Mouse (Mus musculus) ovary, postnatal 36 days (tissue): ENCODE measurements around the gene Pdzd2.

Experiments
- DNase-seq: peaks from one replicate; pipeline ENCODE4 v3.0.0; 2022; ENCODE audit warnings: low spot score, mixed read lengths

The Pdzd2 gene

DNA sequence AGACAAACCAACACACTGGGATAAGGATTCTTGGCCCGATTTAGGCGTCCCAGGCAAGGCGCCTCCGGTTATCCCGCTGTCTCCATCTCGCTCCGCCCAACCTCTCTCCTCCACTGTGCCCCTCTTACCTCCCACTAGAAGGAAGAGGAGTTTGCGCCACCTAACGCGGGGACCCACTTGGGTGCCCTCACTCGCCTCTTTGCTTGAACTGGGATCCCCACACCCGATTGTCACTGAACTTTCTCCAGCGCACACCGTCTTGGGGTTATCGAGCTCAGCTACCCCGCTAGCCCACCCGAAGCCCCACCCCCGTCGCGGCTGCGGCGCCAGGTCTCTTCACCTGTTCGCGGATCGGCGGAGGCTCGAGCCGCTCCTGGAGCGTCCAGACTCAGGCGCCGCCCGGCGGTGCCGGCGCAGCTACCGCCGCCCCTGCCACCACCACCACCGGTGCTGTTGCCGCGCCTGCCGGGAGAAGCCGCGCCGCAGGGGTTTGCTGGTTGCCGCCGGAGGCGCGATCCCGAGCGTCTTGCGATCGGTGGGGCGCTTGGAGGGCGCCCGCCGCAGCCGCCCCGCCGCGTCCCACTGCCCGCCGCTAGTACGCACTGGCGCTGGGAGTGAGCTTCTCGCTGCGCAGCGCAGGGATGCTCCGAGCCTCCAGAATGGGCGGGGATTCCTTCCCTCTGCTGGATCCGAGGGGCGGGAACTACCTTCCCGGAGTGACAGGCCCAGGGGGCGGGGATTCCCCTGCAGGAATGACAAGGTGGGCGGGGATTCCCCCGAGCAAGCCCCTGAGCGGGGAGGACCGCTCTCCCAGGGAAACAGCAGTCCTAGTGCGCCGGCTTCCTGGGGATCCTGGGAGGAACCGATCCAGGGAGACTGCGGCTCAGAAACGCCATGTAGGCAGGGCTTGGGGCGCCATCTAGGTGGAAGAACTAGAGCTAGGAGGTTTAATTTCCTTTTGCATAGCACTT is at the start of gene Pdzd2:
Gene Pdzd2 (minus strand): TSS at position 648 of the 971 bp plus-strand sequence.
- DNase-seq, result peak; percentile 95

DNA sequence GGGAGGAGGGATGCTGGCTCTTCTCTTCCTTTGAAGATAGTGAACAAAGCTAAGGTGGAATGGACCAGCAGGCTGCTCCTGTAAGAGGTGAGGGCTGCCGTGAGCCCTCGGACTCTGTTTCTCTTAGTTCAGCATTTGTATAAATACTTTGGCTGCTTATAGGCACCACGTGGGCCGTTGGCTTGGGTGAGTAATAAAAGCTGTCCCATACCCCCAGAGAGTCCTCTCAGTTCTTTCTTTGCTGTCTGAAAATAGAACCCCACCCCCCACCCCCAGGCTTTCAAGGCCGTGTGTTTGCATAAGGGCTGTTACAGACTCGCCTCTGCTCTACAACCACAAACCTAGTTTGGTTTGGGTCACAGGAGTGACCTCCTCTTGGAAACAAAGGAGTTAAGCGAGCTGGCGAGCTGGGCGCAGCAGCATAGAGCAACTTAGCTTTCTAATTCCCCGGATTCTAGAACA is 49.7 kb upstream of the Pdzd2 start:
- no peak for DNase-seq

DNA sequence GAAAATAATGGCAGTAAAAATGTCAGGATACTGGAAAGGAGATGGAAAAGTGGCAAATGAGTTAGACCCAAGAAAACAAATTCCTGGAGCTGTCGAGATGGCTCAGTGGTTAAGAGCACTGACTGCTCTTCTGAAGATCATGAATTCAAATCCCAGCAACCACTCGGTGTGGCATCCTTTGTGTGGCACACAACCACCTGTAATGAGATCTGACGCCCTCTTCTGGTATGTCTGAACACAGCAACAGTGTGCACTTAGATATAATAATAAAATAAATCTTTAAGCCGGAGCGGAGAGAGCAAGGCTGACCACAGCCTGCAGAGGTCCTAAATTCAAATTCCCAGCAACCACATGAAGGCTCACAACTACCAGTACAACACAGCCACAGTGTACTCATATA is 48.8 kb upstream of the Pdzd2 start:
- no peak for DNase-seq

DNA sequence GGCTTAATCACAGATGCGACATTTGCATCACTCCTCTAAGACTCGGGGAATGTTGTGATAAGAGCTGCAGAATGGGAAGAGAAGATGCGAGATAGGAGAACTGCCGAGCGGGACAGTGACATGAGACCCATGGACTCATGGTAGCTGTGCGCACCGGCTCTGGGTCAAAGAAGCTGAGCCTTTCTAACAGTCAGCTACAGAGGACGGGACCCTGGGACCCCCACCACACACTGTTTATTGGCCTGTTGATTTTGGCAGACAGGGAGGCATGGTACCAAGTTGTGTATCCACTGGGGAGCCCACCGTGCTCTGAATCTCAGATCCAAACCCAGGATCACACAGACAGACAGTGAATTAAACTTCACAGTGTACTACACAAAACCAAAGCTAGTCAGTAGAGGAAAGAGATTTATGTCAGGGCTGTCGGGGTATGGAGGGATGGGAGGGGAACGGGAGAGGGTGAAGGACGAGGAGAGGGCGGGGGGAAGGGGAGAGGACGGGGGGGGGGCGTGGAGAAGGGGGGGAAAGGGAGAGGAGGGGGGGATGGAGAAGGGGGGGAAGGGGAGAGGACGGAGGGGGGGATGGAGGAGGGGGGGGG is 42.1 kb upstream of the Pdzd2 start:
- no peak for DNase-seq

DNA sequence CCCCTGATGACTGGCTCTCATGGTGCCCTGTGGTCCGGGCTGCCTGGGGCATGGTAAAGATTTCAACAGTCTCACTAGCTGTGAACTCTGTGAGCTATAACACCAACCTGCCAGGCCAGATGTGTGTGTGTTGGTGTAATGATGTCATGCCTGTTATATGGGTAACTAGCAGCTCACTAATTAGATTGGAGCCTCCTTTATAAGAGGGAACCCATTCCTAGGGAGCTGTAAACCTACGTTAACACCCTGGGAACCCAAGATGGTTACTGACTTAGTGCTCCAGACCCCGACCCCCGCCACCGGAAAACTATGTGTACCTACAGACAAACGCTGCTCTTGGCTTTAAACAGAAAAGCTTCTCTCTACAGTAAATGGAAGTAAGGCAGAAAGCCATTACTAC is 41.6 kb upstream of the Pdzd2 start:
- no peak for DNase-seq

DNA sequence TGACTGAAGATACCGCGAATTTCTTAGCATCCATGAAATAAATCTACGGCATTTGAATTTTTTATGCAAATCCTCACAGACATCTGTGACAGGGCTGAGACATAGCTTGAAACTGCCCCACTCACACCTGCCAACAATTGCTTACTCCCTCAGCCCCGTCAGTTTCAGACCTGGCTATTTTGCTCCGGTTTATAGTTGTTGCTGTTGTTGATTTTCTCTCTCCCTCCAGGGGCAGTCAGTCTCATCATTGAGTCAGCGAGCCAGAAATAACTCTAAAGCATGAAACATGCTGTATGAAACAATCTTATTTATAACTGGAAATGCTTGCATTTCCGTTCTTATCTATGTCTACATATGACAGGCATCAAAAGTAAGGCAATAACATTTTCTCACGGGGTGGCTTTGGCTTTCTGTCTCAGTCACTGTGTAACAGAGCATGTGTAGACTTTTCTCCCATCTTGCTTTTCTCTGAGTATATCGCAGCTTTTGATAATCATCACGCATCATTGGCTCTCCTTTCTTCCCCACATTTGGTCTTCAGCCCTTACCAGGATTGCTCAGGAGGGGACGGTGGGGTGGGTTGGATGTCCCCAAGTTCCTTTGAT is 34.5 kb upstream of the Pdzd2 start:
- DNase-seq, result no peak

DNA sequence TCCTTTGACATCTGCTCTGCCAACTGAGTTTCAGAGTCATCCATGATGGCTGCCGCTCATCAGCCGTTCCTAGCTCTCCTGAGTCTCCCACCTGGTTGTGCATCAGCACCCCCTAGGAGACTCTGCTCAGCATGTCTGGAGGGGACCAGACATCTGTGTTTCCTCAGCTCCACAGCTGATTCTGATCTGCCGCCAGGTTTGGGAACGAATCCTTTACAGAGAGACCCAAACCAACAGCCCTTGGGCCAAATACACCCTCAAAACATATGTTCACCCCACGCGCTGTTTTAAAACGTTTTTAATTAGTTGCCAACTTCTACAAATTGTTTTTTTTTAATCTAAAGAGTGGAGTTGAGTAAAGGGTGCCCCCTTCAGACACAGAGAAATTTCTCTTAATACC is 31.2 kb upstream of the Pdzd2 start:
- DNase-seq, result no peak

DNA sequence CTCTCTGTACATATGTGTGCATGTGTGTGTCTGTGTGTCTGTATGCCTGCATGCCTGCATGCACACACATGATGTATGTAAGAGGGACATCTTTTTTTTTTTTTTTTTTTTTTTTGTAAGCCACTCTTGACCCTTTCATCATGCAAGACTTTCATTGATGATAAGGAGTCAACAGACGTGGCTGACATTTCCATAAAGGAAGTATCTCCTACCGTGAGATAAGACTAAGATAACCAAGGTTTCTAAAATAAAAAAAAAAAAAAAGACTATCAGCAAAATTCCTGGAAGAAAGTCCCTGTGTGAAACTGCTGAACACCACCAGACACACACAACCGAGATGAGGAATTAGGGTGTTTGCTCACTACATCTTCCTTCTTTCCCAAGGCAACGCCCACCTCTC is 27.1 kb upstream of the Pdzd2 start:
- no peak for DNase-seq

DNA sequence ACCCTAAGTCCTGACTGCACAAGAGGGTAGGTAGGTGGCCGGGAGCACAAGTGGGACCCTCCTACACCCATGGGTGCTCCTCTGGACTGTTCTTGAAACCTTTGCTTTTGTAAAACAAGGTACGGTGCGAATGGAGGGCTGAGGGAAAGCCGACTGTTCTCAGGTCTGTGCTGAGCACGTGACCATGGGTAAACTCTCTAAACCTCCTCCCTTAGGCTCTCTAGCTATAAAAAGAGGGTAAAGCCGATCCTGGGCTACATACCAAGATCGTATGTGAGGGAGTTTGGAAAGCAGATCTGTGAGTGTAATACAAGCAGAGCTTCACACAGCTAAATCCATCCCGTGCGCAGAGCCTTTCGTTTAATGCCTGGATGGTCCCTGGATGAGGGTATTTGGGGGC is 23.4 kb upstream of the Pdzd2 start:
- no peak for DNase-seq

DNA sequence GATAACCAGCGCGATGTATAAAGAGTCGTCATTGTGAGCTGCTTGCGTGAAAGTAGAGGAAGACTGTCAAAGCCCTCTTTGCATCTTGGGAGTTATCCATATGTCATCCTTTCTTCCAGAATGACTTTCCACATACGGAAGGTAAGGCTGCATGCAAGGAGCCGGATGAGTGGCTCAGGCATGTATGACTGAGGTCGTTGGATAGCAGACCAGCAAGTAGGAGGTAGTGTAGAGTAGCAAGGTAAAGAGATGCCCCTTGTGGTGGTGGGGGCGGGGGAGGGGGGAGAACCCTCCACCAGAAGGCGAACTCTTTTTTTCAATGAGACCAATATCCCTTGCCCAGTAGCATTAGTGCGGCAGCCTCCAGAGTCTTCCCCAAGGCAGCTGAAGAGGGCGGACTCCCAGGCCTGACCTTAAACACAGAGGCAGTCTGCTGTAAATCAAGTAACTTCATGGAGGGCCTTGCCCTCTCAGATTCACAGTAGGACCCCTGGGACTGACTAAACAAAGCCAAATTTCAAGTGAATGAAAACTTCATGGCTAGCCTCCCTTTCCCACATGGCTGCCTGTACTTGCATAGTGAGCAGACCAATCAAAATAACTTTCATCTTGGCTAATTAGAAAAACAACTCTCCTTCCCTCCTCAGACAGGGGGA is 22.7 kb upstream of the Pdzd2 start:
- no peak for DNase-seq

DNA sequence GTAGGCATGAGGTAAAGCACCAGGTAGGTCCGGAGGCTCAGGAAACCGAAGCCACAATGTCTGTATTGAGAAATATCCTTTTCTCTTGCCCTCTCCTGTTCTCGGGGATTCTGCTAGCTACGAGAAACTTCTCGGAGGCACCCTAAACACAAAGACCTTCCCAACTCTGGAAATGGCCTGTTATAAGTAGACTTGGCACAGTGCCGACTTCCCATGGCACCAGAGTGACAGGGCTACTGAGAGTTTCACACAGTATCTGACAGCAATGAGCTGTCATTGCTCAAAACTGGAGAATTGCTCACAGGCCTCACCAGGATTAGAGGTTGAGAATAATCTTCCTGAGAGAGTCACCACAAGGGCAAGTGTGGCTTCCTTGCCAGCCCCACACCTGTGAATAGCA is 21.0 kb upstream of the Pdzd2 start:
- DNase-seq, result no peak

DNA sequence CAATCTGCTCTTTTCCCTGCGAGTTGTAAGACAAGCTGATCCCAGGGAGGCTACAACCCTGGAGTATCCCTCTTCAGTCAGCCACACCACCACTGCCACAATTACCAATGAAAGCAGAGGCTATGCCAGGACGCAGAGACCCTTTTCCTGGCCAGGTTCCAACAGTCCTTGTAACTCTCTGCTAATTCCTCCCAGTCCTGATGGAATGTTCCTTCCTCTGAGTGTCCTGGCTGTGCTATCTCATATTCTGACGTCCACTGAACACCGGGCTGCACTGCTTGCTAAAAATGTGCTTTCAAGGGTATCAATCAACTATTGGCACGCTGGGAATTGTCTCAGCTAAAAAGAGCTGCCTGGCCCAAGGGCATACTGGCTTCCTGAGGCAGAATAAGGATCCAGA is 18.7 kb upstream of the Pdzd2 start:
- no peak for DNase-seq

DNA sequence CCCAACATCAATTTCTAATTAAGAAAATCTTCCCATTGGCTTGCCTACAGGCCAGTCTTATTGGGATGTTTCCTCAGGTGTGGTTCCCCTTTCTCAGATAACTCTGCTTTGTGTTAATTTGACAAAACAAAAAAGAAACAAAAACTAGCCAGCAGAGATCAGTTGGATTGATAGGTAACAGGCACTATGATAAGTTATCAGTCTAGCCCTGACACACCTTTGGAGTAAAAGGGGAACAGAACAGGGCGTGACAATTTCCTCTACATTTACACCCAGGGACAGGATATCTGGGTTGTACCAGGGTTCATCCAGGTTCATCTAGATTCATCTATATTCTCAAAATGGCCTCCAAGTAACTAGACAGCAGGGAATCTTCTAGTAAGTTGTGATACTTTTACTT is 18.0 kb upstream of the Pdzd2 start:
- DNase-seq, result no peak

DNA sequence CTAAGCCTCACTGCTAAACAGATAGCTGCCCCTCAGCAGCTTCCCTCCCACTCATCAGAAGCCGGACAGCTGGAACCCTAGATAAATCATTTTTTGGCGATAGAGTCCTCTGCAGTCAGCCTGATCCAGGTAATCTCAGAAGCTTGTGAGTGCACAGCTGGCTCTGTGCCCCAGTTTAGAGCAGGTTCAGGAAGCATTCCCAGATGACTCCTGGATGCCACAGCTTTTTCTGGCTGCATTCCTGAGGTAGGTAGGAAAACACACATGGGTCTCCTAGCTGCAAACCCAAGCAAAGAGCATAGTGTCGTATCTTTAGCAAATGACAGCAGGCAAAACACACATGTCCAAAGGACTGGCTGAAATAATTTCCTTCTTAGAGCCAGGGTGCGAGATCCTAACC is 13.5 kb upstream of the Pdzd2 start:
- DNase-seq, result no peak

DNA sequence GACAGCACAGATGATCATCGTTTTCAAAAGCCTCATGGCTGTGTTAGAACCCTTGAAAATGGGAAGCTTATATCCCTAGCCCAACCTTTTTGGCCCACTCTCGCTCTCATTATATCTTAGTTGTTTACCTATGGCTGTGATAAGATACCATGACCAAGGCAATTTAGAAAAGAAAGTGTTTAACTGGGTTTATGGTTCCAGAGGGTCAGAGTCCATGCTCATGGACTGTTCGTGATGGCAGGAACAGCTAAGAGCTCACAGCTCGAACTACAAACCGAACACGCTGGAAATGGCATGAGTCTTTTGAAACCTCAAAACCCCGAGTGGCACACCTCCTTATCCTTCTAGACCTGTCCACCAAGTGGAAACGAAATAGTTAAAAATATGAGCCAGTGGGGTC is 11.2 kb upstream of the Pdzd2 start:
- no peak for DNase-seq

DNA sequence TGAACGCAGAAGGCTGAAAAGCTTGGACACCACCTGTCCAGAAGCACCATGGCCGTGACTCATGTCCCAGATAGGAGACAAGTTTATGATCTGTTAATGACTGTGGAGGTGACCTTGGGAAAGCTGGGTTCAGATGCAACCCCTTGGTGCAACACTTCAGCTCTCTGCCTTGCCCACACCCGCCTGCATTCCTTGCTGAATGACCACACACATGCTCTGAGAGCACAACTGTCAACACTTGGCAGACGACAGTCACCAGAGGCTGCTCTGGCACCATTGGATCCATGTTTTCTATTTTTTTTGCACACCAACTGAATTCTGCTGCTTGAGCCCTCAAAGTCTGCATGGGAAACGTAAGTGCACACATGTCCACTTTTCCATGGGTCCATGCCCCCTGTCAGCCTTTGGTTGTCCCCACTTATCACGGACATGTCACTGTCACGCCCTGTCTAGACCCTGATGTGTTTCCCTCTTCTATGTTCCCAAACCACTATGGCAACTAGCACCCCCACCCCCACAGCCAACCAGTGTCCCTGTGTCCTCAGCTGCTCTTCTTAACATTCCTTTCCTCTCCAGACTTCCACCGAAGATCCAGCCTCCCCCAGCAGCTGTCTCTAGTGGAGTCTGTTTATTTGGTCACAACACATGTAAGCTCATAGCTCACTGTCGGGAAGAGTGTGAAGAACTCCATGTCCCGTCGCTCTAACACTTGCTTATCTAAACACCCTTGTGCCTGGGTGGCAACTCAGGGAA is 10.0 kb upstream of the Pdzd2 start:
- no peak for DNase-seq

DNA sequence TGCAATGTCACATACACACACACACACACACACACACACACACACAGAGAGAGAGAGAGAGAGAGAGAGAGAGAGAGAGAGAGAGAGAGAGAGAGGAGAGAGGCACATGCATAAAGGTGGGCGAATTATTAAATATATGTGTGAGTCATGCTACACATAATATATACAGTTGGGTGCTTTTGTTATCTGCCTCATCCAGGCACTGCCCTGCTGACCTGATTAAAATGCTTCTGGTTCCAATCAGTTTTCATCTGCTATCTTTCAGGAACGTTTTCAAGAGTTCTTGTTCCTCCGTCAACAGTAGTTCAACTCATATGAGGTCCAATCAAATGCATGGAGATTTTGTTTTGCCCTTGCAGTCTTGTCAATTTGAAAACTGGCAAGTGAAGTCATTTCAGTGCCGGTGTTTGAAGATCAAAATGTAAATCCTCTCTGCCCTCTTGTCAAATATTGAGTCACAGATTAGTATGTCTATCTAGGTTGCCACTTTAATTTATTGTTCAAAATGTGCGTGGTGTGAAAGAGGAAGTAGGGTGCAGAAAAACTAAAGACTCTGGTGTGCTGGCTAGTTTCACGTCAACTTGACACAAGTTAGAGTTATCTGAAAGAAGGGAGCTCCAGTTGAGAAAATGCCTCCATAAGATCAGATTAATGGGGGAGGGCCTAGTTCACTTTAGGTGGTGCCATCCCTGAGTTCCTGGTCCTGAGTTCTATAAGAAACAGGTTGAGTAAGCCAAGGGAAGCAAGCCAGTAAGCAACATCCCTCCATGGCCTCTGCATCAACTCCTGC is 2.6 kb upstream of the Pdzd2 start:
- no peak for DNase-seq

DNA sequence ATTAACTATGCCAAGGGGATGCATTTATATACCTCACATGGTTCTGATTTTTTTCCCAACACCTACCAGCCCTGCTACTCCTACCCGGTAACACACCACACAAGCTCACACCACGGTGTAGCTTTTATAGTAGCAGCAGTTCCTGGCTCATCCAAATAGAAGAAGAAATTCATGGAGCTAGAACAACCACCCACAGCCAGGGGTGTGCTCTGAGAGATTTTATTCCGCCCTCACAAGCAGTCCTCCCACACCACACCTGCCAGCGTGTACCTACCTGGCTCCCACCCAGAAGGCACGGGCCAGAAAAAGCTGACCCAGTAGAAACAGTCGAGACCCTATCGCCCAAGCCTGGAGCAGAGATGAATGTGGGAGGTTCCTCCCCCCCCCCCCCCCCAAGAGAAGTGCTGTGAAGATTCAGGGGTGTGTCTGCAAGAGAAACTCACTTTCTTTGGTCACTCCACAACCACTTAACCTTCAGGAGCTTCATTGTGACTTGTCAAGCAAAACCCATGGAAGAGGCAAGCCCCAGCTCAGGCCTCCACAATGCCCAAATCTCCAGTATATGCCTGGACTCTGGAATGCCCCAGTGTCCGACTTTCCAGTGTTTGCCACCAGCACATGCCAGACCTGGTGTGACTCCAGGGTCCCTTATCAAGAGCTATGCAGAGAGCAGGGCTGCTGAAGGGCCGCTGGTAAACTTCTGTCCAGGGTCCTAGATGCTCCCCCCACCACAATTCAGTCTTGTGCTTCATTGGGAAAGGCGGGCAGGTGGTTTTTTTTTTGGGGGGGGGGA is 1.2 kb downstream of the Pdzd2 start:
- no peak for DNase-seq

DNA sequence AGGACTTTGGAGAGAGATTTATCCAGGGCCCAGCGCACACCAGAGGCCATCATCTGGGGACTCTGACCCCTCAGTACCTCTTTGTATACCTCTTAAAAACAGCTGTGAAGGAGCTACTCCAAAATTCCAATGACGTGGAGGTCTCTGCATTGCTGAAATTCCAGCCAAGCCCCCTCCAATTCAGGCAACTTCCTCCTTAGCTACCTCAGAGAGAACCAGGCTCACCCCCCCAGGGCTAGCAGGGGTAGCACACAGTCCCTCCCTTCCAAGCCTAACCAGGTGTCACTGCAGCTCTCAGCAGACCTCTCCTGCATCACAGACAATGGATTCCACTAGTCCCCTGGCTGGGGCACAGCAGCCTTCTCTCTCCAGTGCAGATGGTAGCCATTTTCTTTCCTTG is 4.5 kb downstream of the Pdzd2 start:
- DNase-seq, result no peak

DNA sequence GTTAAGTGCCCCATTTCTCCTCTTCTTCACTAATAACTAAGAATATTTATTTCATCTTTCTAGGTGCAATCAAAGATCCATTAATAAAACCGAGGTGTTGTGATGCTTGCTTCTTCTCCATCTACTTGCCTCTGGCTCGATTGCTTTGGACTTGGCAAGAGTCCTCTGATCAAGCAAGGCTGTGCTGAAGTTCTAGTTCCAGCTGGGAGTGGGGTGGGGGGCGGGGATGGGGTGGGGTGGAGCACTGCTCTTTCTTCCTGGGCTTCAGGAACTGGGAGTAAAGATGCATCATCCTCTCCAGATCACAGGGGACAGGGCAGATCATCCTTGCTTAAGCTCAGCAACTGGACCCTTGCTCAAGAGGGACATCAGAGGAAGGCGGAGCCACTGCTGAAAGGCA is 5.5 kb downstream of the Pdzd2 start:
- no peak for DNase-seq
